Mouse (Mus musculus) heart, embryonic 11.5 days (tissue): ENCODE data around the gene Nfat5. TPM values are rescaled to one million over a fixed set of nuclear protein-coding genes. Genes with fewer than 3 reads are reported as not detected.

Source experiments
- ATAC-seq: fragments of 200-750 bp; cut with Nextera tagmentation; replicated peaks from 2 replicates; pipeline ENCODE4 v1.8.0; 2017; ENCODE audit warnings: moderate library complexity; ENCODE audit not compliant: insufficient number of reproducible peaks, low FRiP score, low TSS enrichment
- H3K27ac ChIP-seq: fragments of 300-500 bp; sonication (generic); 2 replicates; pipeline ENCODE4 v1.5.1; 2014; ENCODE audit warnings: mild to moderate bottlenecking, low read depth, low read length
- H3K27me3 ChIP-seq: fragments of 300-500 bp; sonication (generic); 2 replicates; pipeline ENCODE4 v1.6.1; 2014; ENCODE audit warnings: mild to moderate bottlenecking, low read length, mixed read lengths; ENCODE audit not compliant: control insufficient read depth, insufficient read depth
- H3K36me3 ChIP-seq: fragments of 300-500 bp; sonication (generic); 2 replicates; pipeline ENCODE4 v1.6.1; 2014; ENCODE audit warnings: mild to moderate bottlenecking, low read length, moderate library complexity, mixed read lengths; ENCODE audit not compliant: control insufficient read depth, insufficient read depth
- H3K4me1 ChIP-seq: fragments of 300-500 bp; sonication (generic); 2 replicates; pipeline ENCODE4 v1.6.1; 2014; ENCODE audit warnings: low read length; ENCODE audit not compliant: control insufficient read depth, insufficient read depth
- H3K4me2 ChIP-seq: fragments of 300-500 bp; sonication (generic); 2 replicates; pipeline ENCODE4 v1.6.1; 2014; ENCODE audit warnings: mild to moderate bottlenecking, moderate library complexity
- H3K4me3 ChIP-seq: fragments of 300-500 bp; sonication (generic); 2 replicates; pipeline ENCODE4 v1.5.1; 2014; ENCODE audit warnings: low read depth, low read length
- H3K9ac ChIP-seq: fragments of 300-500 bp; sonication (generic); 2 replicates; pipeline ENCODE4 v1.6.1; 2014; ENCODE audit warnings: mild to moderate bottlenecking, low read depth, low read length, moderate library complexity
- H3K9me3 ChIP-seq: fragments of 300-500 bp; sonication (generic); replicated peaks from 2 replicates; pipeline ENCODE4 v1.6.1; 2016; ENCODE audit warnings: low read length; ENCODE audit not compliant: control insufficient read depth
- WGBS: fragments of 180-500 bp; shearing (Covaris S2); extraction: QIAGEN DNeasy Blood & Tissue Kit; methylation state at CpG from one replicate; pipeline ENCODE4 v1.1.7; 2014; ENCODE audit not compliant: insufficient replicate concordance; 5-methylcytosine and 5-hydroxymethylcytosine counted together
- polyA plus RNA-seq: library from polyadenylated mRNA; unstranded; fragments of >200 nt; fragmentation: Nextera tagmentation; extraction: Ambion mirVana; gene quantifications from 2 replicates; pipeline ENCODE4 v1.2.1, GENCODE M21; 2014

The Nfat5 gene
- polyA plus RNA-seq = 11.2 and 12.2 TPM in 2 replicates

DNA sequence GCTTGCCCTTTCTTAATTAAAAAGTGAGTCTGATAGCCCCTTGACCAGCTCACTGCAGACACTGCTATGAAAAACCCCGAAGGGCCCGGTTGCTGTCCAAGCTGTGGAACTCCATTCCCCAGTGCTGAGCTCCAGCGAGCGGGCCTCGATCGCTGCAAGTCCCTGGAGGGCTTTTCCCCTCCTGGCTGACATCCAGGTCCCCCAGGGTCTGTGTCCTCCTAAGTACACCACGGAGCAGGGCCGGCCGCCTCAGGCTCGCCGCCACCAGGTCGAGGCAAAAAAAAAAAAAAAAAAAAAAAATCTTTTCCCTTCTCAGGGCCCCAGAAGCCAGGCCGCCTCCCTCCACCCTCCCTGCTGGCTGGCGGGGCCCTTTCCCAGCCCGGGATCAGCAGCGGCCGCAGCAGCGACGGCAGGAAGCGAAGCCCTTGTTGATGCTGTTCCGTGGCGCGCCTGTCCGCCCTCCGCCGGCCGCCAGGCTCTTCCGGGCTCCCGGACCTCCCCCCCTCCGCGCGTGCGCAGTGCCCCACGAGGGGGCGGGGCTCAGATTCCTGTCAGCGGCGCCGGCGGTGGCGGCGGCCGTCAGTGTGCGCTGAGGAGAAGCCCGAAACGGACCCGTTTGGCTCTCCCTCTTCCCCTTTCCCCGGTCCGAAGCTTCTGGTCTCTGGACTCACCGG, at the start of gene Nfat5:
Gene Nfat5, plus strand, starts transcription at position 543 of the 674 bp plus-strand sequence.
- Histone ChIP-seq H3K9me3 (no peaks in the 10 kb centered on the region), H3K4me1 (peaks cover 9% of the 10 kb centered on the region; the same call in 1 of the 2 replicates), H3K9ac (peak within 1 kb of the TSS; percentile 97), H3K4me3 (peak within 1 kb of the TSS; percentile 98), H3K36me3 (no peaks in the 10 kb centered on the region), H3K4me2 (peak within 1 kb of the TSS; percentile 77), H3K27ac (peak within 1 kb of the TSS; percentile 98), H3K27me3 (no peaks in the 10 kb centered on the region)
- WGBS = under 1% methylated on average over 47 of the region's 49 CpGs
- ATAC-seq = peak; percentile 95

DNA sequence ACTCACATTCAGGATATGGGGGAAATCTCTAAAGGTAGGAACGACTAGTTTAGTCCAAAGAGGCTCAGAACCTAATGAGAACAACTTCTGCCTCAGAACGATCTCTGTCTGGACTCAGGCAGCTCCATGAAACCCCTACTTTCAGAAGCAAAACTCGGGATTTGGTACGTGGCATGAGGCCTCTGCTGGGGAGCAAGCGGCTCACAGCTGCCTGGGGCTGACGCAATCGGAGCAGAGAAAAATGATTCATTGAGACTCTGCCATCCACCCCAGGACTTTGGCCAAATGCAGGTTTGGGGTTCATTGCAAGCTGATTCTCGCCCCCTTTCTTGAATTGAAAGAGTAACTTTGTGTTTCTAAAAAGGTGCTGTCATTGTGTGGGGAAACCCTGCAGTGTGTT, 49.1 kb upstream of the Nfat5 start:
- H3K27me3 ChIP-seq = no peaks in the 10 kb centered on the region
- H3K4me1 ChIP-seq = no peaks in the 10 kb centered on the region
- H3K9ac ChIP-seq = no peak overlapping the region
- ATAC-seq = no peak
- no peaks in the 10 kb centered on the region for H3K9me3 ChIP-seq
- H3K4me2 ChIP-seq = no peak overlapping the region
- no peak overlapping the region for H3K27ac ChIP-seq
- 80% methylated on average over 8 of the region's 8 CpGs for WGBS
- no peaks in the 10 kb centered on the region for H3K36me3 ChIP-seq
- H3K4me3 ChIP-seq = no peak overlapping the region

DNA sequence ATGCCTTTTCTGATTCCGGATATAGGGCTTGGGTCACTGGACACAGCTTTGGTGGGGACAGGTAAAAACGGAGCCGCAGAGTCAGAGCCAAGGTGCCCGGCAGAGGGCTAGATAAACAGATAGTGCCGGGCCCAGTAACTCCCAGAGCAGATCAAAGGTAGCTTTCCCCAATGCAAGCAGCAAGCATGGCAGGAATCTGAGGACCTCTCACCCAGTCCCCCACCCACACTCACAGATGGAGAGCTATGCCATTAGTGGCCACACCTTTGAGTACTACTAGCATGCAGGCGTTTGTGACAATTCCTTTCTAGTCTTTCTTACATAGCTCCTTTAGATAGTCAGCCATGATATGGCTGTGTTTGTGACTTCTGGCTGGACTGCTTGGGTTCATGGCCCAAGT, 44.8 kb upstream of the Nfat5 start:
- H3K27me3 ChIP-seq = no peaks in the 10 kb centered on the region
- no peaks in the 10 kb centered on the region for H3K9me3 ChIP-seq
- H3K4me1 ChIP-seq = no peaks in the 10 kb centered on the region
- H3K36me3 ChIP-seq = no peaks in the 10 kb centered on the region
- no peak overlapping the region for H3K9ac ChIP-seq
- no peak overlapping the region for H3K4me2 ChIP-seq
- H3K4me3 ChIP-seq = no peak overlapping the region
- WGBS = 66% methylated on average over 6 of the region's 6 CpGs
- H3K27ac ChIP-seq = no peak overlapping the region
- ATAC-seq = no peak

DNA sequence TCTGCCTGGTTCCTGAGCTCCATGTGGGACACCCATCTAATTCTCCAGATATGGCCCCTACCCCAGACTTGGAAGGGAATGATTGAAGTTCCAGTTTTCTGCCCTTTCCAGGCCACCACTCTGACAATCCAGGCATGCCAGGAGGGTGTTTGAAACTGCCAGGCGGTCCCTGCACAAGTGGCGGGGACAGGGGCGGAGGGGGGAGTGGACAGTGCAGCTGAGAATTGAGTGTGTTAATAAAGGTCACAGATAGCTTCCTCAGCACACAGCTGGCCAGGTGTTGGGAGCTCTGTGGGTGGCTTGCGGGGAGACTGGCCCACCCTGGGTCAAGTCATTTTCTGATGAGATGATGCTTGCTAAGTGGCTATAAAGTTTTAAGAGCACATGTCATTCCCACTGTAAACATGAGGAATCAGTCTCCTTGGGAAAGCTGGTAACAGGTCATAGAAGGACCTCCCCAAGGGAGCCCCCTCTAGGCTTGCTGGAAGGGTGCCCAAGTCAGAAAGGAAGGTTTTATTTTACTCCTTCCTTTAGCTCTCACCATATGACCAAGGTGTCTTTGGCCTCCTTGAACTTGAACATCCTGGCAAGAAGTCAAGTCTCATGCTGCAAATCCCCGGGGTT, 41.7 kb upstream of the Nfat5 start:
- H3K4me3 ChIP-seq = no peak overlapping the region
- H3K9me3 ChIP-seq = no peaks in the 10 kb centered on the region
- H3K36me3 ChIP-seq = no peaks in the 10 kb centered on the region
- no peak overlapping the region for H3K27ac ChIP-seq
- H3K4me2 ChIP-seq = no peak overlapping the region
- peaks cover 7% of the 10 kb centered on the region for H3K4me1 ChIP-seq
- H3K27me3 ChIP-seq = no peaks in the 10 kb centered on the region
- ATAC-seq = no peak
- no peak overlapping the region for H3K9ac ChIP-seq
- WGBS = 79% methylated on average over 5 of the region's 5 CpGs

DNA sequence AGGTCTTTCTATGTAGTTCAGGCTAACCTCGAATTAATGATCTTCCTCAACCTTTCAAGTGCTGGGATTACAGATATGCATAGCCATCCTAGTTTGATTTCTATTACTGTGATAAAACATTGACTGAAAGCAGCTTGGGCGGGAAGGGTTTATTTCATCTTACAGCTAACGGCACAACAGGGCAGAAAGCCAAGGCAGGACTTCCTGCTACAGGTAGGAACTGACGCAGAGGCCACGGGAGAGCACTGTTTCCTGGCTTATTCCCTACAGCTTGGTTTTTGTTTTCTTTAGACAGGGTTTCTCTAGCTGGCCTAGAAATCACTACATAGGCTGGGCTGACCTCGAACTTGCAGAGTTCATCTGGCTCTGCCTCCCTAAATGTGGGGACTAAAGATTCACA, 40.1 kb upstream of the Nfat5 start:
- WGBS = 64% methylated on average over 6 of the region's 6 CpGs
- no peaks in the 10 kb centered on the region for H3K36me3 ChIP-seq
- H3K9me3 ChIP-seq = no peaks in the 10 kb centered on the region
- no peak overlapping the region for H3K27ac ChIP-seq
- H3K4me1 ChIP-seq = peaks cover 7% of the 10 kb centered on the region
- no peak overlapping the region for H3K9ac ChIP-seq
- ATAC-seq = no peak
- H3K4me2 ChIP-seq = no peak overlapping the region
- H3K4me3 ChIP-seq = no peak overlapping the region
- H3K27me3 ChIP-seq = no peaks in the 10 kb centered on the region

DNA sequence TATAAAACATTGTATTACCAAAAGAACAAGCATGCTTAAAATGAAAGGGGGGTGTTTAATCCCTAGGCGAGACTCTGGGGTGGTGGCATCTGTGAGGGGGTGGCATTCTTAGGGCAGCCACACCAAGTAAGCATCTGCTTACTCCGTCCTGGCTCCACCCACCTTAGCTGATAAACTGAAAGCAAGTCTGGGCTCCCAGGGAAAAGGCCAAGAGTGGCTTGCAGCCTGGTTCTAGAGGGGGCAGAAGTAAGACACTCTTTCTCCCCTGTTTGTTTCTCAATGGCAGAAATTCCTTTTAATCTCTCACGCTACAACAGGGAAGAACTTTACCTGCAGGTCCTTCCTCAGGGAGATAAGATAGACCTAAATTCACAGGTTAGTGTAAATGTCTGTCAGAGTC, 38.9 kb upstream of the Nfat5 start:
- Histone ChIP-seq H3K4me2 (no peak overlapping the region), H3K9me3 (no peaks in the 10 kb centered on the region)
- 35% methylated on average over 3 of the region's 3 CpGs for WGBS

DNA sequence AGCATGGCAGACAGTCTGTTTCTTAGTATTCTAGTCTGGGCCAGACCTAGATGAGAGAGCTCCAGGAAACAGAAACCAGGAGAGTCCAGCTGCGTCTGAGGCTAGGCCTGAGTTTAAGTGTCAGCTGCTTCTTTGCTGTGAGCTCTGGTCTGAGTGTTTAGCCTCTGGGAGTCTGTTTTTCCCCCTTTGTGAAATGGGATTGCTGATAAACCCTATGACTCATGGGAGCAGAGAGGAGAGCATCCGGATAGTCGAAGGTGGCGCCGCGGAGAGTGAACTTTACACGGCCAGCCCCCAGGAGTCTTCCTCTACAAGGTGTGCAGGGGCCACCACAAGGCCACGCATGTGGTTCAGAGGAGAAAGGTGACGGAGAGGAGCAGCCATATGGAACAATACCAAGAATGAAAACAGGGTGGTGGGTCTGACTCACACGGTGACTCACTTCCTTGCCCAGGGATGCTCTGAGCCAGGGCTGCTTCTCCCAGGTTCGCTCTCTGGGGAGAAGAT, 38.3 kb upstream of the Nfat5 start:
- no peak overlapping the region for H3K4me3 ChIP-seq
- peaks cover 7% of the 10 kb centered on the region for H3K4me1 ChIP-seq
- WGBS = 47% methylated on average over 11 of the region's 11 CpGs
- H3K9ac ChIP-seq = peak overlapping the region; percentile 39; the same call in 1 of the 2 replicates
- H3K27ac ChIP-seq = peak overlapping the region; percentile 59
- no peaks in the 10 kb centered on the region for H3K36me3 ChIP-seq
- no peak for ATAC-seq
- H3K4me2 ChIP-seq = no peak overlapping the region
- no peaks in the 10 kb centered on the region for H3K27me3 ChIP-seq
- no peaks in the 10 kb centered on the region for H3K9me3 ChIP-seq

More for the DNA sequence above, 38.9 kb upstream of the Nfat5 start:
- no peak for ATAC-seq
- H3K9ac ChIP-seq = no peak overlapping the region
- H3K4me1 ChIP-seq = peaks cover 7% of the 10 kb centered on the region
- H3K36me3 ChIP-seq = no peaks in the 10 kb centered on the region
- peak overlapping the region; percentile 59 for H3K27ac ChIP-seq
- H3K4me3 ChIP-seq = no peak overlapping the region
- H3K27me3 ChIP-seq = no peaks in the 10 kb centered on the region

DNA sequence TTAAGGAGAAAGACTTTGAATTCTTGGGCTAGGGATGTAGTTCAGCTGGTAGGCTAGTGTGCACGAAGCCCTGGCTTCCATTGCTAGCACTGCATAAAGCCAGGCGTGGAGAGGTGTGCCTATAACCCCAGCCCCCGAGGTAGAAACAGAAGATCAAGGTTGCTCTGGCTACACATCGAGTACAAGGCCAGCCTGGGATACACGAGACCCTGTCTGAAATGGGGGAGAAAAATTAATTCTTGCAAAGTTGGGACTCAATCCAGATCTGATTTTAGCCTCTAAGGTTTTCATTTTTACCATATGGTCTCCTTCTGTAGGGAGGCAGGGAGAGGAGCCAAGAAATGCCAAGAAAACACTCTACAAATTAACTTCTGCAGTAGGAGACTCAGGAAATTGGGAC, 36.0 kb upstream of the Nfat5 start:
- Histone ChIP-seq H3K27me3 (no peaks in the 10 kb centered on the region), H3K36me3 (no peaks in the 10 kb centered on the region), H3K4me2 (no peak overlapping the region), H3K9ac (no peak overlapping the region), H3K4me3 (no peak overlapping the region), H3K4me1 (peaks cover 7% of the 10 kb centered on the region), H3K9me3 (no peaks in the 10 kb centered on the region), H3K27ac (no peak overlapping the region)
- no peak for ATAC-seq
- 73% methylated on average over 5 of the region's 5 CpGs for WGBS
